Mouse (Mus musculus) G1E (cell line): ENCODE data around the gene Gpr179.
A peak's percentile ranks its signal among the peaks of the same experiment; 100 is the strongest.
"Not testable (repeated sequence)": the region's sequence is repeated elsewhere in the genome, so short reads cannot be mapped to it uniquely, and the experiment has no call there.

Experiments
- CTCF ChIP-seq: IDR thresholded peaks from 2 replicates; pipeline ENCODE4 v1.5.1; 2012; ENCODE audit warnings: low read depth, low read length, inconsistent platforms, mixed read lengths
- GATA1 ChIP-seq: IDR thresholded peaks from 2 replicates; pipeline ENCODE4 v1.6.1; 2012; ENCODE audit warnings: borderline replicate concordance, low read length, inconsistent platforms, mixed read lengths
- POLR2AphosphoS5 ChIP-seq: IDR thresholded peaks from 2 replicates; pipeline ENCODE4 v1.6.1; 2012; ENCODE audit warnings: low read depth, low read length, inconsistent platforms; ENCODE audit not compliant: insufficient replicate concordance
- TAL1 ChIP-seq: conservative IDR thresholded peaks from 2 replicates; pipeline ENCODE4 v1.6.1; 2012; ENCODE audit warnings: low read depth, low read length, inconsistent platforms, mixed read lengths

- peak; percentile 48; the same call in 1 of the 2 replicates for TF ChIP-seq CTCF
- TF ChIP-seq GATA1, POLR2AphosphoS5, TAL1: not testable (repeated sequence)
Measured at GRCm38 (mm10) chr11:97357663-97358062, 5.8 kb upstream of the Gpr179 start.
